Mouse (Mus musculus): ENCODE data around the gene Olfr237-ps1.
"Not testable (repeated sequence)": the region's sequence is repeated elsewhere in the genome, so short reads cannot be mapped to it uniquely, and the experiment has no call there.

Gene Olfr237-ps1

GRCm38 (mm10) chr6:43146267-43146666 lies at the start of gene Olfr237-ps1:
Gene Olfr237-ps1 (plus strand): TSS chr6:43146567.
- not testable (repeated sequence) for DNase-seq (ENCODE audit: low spot score)

- DNase-seq (ENCODE audit: low spot score), result not testable (repeated sequence)
Measured at GRCm38 (mm10) chr6:43106069-43106468, 40.3 kb upstream of the Olfr237-ps1 start, which contains the start of gene Olfr441. Gene Olfr441 (plus strand): TSS chr6:43106369.

- no peak for DNase-seq (ENCODE audit: low spot score)
Measured at GRCm38 (mm10) chr6:43159502-43159901, 13.1 kb downstream of the Olfr237-ps1 start.

- DNase-seq (ENCODE audit: low spot score), result no peak
Measured at GRCm38 (mm10) chr6:43162982-43163381, 16.6 kb downstream of the Olfr237-ps1 start, which contains the start of gene Olfr437. Gene Olfr437 (plus strand): TSS chr6:43163282.

GRCm38 (mm10) chr6:43167246-43167645 lies 20.9 kb downstream of the Olfr237-ps1 start:
- DNase-seq (ENCODE audit: low spot score), result no peak

GRCm38 (mm10) chr6:43171840-43172239 lies 25.5 kb downstream of the Olfr237-ps1 start, which contains the start of gene Olfr13:
Gene Olfr13 (plus strand): TSS chr6:43172140.
- DNase-seq (ENCODE audit: low spot score), result no peak

- no peak for DNase-seq (ENCODE audit: low spot score)
Measured at GRCm38 (mm10) chr6:43178129-43178528, 31.8 kb downstream of the Olfr237-ps1 start.

GRCm38 (mm10) chr6:43178584-43179501 lies 32.5 kb downstream of the Olfr237-ps1 start:
- no peak for DNase-seq (ENCODE audit: low spot score)

GRCm38 (mm10) chr6:43190986-43191385 lies 44.6 kb downstream of the Olfr237-ps1 start:
- no peak for DNase-seq (ENCODE audit: low spot score)

GRCm38 (mm10) chr6:43196781-43197180 lies 50.4 kb downstream of the Olfr237-ps1 start, which contains the start of gene Olfr435:
Gene Olfr435 (plus strand): TSS chr6:43197146.
- DNase-seq (ENCODE audit: low spot score), result no peak

GRCm38 (mm10) chr6:43198094-43198493 lies 51.7 kb downstream of the Olfr237-ps1 start:
- no peak for DNase-seq (ENCODE audit: low spot score)

- no peak for DNase-seq (ENCODE audit: low spot score)
Measured at GRCm38 (mm10) chr6:43202786-43203185, 56.4 kb downstream of the Olfr237-ps1 start.

- no peak for DNase-seq (ENCODE audit: low spot score)
Measured at GRCm38 (mm10) chr6:43205355-43205754, 59.0 kb downstream of the Olfr237-ps1 start.
